Mouse (Mus musculus): ENCODE results near the gene Wnt3a. TPM values are rescaled to one million over a fixed set of nuclear protein-coding genes. Genes with fewer than 3 reads are reported as not detected.
A peak's percentile ranks its signal among the peaks of the same experiment; 100 is the strongest.

Wnt3a gene
- polyA plus RNA-seq, 1 experiment: not detected

DNA sequence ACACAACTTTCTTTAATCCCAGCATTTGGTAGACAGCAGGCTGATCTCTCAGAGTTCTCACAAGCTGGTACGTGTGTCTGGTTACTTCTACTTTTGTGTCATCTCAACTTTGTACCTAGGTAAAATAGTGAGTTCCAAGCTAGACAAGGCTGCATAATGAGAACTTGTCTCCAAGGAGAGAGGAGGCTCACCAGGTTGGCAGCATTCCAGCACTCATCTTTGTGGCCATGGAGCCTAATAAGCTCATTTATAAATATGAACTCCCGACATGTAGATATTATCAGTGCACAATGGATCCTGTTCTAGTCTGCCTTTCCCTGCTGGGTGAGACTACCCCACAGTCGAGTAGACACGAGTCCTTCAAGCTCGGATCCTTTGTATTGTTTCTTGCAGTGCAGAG is 81.0 kb downstream of the Wnt3a start:
- Histone ChIP-seq H3K4me1 (ENCODE audit: control insufficient read depth, insufficient read depth, insufficient read length, low read length) (peaks cover 10% of the 10 kb centered on the region), H3K4me3 (ENCODE audit: low read depth, low read length) (peak overlapping the region; percentile 89), H3K27ac (ENCODE audit: insufficient read depth, low read depth, low read length) (peak overlapping the region; percentile 41; the same call in 1 of the 2 replicates), H3K27me3 (ENCODE audit: control insufficient read depth, insufficient read depth, low read length) (no peaks in the 10 kb centered on the region), H3K36me3 (ENCODE audit: control insufficient read depth, insufficient read depth, low read length) (peaks cover 46% of the 10 kb centered on the region)
- no peak for TF ChIP-seq POLR2A (IDR thresholded peaks at IDR 0.05; ENCODE audit: low read depth, low read length)
- no peak for TF ChIP-seq CTCF (IDR thresholded peaks at IDR 0.05; ENCODE audit: extremely low read depth, insufficient read length, insufficient replicate concordance, low read depth, low read length)
- 54% methylated on average over 5 of the region's 5 CpGs for WGBS

DNA sequence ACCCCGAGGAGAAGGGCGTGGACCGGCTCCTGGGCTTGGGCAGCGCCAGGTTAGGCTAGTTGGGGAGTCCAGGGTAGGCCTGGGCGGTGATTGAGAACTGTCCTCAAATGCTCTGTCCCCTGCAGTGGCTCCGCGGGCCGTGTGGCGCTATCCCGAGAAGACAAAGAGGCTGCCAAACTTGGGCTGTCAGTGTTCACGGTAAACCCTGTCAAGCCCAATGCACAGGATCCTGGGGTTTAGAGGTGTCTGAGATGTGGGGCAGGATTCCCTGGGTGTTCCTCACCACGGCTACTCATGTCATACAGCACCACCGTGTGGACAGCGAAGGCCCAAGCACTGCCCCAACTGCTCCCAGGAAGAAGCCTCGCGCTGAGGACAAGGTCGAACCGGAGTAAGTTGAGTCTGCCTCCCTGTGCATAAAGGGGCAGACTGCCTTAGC is 81.5 kb downstream of the Wnt3a start:
- Histone ChIP-seq H3K27me3 (ENCODE audit: control insufficient read depth, insufficient read depth, low read length) (no peaks in the 10 kb centered on the region), H3K27ac (ENCODE audit: insufficient read depth, low read depth, low read length) (peak overlapping the region; percentile 71), H3K4me1 (ENCODE audit: control insufficient read depth, insufficient read depth, insufficient read length, low read length) (peaks cover 10% of the 10 kb centered on the region), H3K36me3 (ENCODE audit: control insufficient read depth, insufficient read depth, low read length) (peaks cover 50% of the 10 kb centered on the region), H3K4me3 (ENCODE audit: low read depth, low read length) (peak overlapping the region; percentile 89)
- 5% methylated on average over 18 of the region's 18 CpGs for WGBS
- peak; percentile 68; the same call in 1 of the 2 replicates for TF ChIP-seq CTCF (IDR thresholded peaks at IDR 0.05; ENCODE audit: extremely low read depth, insufficient read length, insufficient replicate concordance, low read depth, low read length)
- TF ChIP-seq POLR2A (IDR thresholded peaks at IDR 0.05; ENCODE audit: low read depth, low read length): 0 out of 2 replicates have a peak, but pooled peaks have one; percentile 22

DNA sequence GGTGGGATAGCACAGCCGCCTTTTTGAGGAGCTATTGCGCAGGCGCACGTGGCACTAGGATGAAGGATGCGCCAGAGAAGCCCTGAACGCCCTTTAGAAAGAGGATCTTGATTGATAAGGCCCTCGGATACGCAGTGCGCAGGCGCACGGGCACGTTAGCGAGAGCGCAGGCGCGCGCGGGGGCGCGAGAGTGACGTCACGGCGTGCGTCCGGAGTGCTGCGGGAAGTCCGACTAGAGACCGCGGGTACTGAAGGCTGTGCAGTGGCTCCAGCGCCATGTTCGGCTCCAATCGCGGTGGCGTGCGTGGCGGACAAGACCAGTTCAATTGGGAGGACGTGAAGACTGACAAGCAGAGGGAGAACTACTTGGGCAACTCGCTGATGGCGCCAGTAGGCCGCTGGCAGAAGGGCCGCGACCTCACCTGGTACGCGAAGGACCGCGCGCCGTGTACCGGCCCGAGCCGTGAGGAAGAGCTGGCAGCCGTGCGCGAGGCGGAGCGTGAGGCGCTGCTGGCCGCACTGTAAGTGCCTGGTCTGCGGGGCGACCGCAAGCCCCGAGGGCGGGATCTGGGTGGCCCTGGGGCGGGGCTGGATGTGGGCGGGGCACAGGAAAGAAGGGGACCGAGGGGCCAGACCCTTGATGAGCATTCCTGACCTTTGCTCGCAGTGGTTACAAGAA is 82.3 kb downstream of the Wnt3a start, which contains the start of gene 2310033P09Rik:
2310033P09Rik (plus strand) TSS at position 169 of the 679 bp plus-strand sequence.
- no peaks in the 10 kb centered on the region for H3K27me3 ChIP-seq (ENCODE audit: control insufficient read depth, insufficient read depth, low read length)
- WGBS: under 1% methylated on average over 67 of the region's 67 CpGs
- peaks cover 10% of the 10 kb centered on the region for H3K4me1 ChIP-seq (ENCODE audit: control insufficient read depth, insufficient read depth, insufficient read length, low read length)
- peak within 1 kb of the TSS; percentile 89 for H3K4me3 ChIP-seq (ENCODE audit: low read depth, low read length)
- TF ChIP-seq CTCF (IDR thresholded peaks at IDR 0.05; ENCODE audit: extremely low read depth, insufficient read length, insufficient replicate concordance, low read depth, low read length) (no peak), POLR2A (IDR thresholded peaks at IDR 0.05; ENCODE audit: low read depth, low read length) (peak; percentile 32; the same call in 1 of the 2 replicates)
- H3K36me3 ChIP-seq (ENCODE audit: control insufficient read depth, insufficient read depth, low read length): peaks cover 48% of the 10 kb centered on the region
- peak within 1 kb of the TSS; percentile 97 for H3K27ac ChIP-seq (ENCODE audit: insufficient read depth, low read depth, low read length)

DNA sequence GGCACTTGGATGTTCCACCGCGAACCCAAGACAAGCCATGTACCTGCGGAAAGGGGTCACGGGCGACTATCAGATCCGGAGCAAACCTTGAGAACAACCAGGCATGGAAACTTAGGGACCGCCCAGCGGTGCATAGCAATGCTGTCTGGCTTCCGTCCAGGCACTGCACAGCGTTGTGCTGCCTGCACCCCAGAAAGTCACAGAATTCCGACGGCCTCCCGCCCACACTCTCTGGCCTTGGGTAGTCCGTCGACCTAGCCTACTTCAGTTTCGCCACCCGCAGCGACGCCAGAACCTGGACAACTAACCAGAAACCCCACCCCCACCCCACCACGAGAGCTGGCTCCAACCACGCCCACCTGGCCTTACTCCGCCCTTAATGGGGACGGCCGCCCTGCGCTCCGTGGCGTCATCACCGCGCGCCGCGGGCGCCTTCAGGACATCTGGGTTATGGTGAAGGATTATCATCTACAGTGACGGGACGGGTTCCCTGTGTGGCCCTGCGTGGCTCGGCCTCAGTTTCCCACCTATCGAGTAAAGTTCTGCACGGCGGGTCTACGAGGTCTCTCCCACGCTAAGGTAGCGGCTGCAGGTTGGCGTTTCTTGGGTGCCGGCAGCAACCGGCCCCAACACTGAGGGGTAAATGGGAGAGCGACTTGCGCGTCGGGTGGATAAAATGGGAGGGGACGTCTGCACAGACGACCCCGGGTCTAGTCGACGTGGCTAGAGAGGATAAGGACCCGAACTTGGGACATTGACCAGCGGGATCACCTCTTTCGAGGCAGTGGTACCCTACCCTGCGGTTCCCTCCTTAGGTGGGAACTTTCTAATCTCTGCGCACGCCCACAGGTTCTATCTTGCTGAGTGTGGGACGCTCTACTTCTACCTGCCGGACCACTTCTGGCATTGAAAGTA is 88.2 kb downstream of the Wnt3a start, which contains the start of gene Mrpl55:
Mrpl55 (plus strand) TSS at position 406 of the 915 bp plus-strand sequence.
- TF ChIP-seq POLR2A (IDR thresholded peaks at IDR 0.05; ENCODE audit: low read depth, low read length): peak; percentile 73; the same call in 1 of the 2 replicates
- no peak for TF ChIP-seq CTCF (IDR thresholded peaks at IDR 0.05; ENCODE audit: extremely low read depth, insufficient read length, insufficient replicate concordance, low read depth, low read length)
- Histone ChIP-seq H3K4me3 (ENCODE audit: low read depth, low read length) (peak within 1 kb of the TSS; percentile 87), H3K4me1 (ENCODE audit: control insufficient read depth, insufficient read depth, insufficient read length, low read length) (peaks cover 8% of the 10 kb centered on the region; the same call in 1 of the 2 replicates), H3K36me3 (ENCODE audit: control insufficient read depth, insufficient read depth, low read length) (peaks cover 18% of the 10 kb centered on the region), H3K27me3 (ENCODE audit: control insufficient read depth, insufficient read depth, low read length) (no peaks in the 10 kb centered on the region), H3K27ac (ENCODE audit: insufficient read depth, low read depth, low read length) (peak within 1 kb of the TSS; percentile 74)
- WGBS: under 1% methylated on average over 63 of the region's 63 CpGs

DNA sequence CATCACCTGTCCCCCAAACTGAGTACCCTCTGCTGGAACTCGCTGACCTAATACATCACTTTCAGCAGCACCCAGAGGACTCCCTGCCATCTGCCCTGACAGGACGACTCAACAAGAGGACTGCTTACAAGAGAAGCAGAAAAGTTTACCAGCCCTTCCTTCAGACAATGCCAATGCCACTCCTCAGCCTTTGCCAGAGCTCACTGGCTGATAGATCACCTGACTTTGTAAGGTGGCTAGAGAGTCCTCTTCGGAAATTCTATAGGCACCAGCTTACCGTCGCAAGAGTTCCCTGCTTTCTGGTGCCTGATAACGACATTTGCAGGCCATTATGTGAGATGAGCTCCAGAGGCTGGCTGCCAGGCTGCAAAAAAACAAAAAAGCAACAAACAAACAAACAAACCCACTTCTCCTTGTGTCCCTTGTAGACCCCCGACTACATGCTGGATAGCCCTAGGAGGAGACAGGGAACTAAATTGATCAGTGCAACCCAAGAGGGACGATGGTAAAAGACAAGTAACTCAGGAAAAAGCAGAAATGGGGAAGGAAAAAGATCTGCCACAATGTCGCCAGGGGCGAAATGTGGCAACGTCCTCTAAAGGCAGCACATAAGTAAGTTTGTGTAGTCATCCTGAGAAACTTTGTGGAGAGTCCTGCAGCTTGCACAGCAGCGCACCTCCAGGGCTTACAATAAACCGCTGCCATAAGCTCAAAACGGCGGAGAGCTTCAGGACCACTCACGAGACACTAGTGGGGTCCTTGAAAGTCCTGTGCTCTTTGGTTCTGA is 89.1 kb downstream of the Wnt3a start:
- TF ChIP-seq CTCF (IDR thresholded peaks at IDR 0.05; ENCODE audit: extremely low read depth, insufficient read length, insufficient replicate concordance, low read depth, low read length): no peak
- no peak for TF ChIP-seq POLR2A (IDR thresholded peaks at IDR 0.05; ENCODE audit: low read depth, low read length)
- 20% methylated on average over 16 of the region's 16 CpGs for WGBS
- H3K36me3 ChIP-seq (ENCODE audit: control insufficient read depth, insufficient read depth, low read length): peaks cover 16% of the 10 kb centered on the region
- no peaks in the 10 kb centered on the region for H3K27me3 ChIP-seq (ENCODE audit: control insufficient read depth, insufficient read depth, low read length)
- peaks cover 8% of the 10 kb centered on the region; the same call in 1 of the 2 replicates for H3K4me1 ChIP-seq (ENCODE audit: control insufficient read depth, insufficient read depth, insufficient read length, low read length)
- peak overlapping the region; percentile 74; the same call in 1 of the 2 replicates for H3K27ac ChIP-seq (ENCODE audit: insufficient read depth, low read depth, low read length)
- peak overlapping the region; percentile 87 for H3K4me3 ChIP-seq (ENCODE audit: low read depth, low read length)

Other genes starting within 250 kb of the Wnt3a start
- 0.57 and 1.2 TPM in 2 replicates for gene Obscn, start 154.3 kb downstream of the Wnt3a start, polyA plus RNA-seq (2012; rRNA removed)
- 4.9 and 8.0 TPM in 2 replicates for gene Iba57, start 127.0 kb downstream of the Wnt3a start, polyA plus RNA-seq (2012; rRNA removed)
- gene Gjc2, start 107.5 kb downstream of the Wnt3a start, polyA plus RNA-seq (2012; rRNA removed): 4.6 TPM in 2 replicates
- 284 and 285 TPM in 2 replicates for gene Guk1, start 98.5 kb downstream of the Wnt3a start, polyA plus RNA-seq (2012; rRNA removed)
- gene Mrpl55, start 88.3 kb downstream of the Wnt3a start, polyA plus RNA-seq (2012; rRNA removed): 32.5 and 36.0 TPM in 2 replicates
- gene 2310033P09Rik, start 82.4 kb downstream of the Wnt3a start, polyA plus RNA-seq (2012; rRNA removed): 7.6 and 16.0 TPM in 2 replicates
- 472 and 885 TPM in 2 replicates for gene Arf1, start 62.5 kb downstream of the Wnt3a start, polyA plus RNA-seq (2012; rRNA removed)
- 1.1 and 1.2 TPM in 2 replicates for gene Wnt9a, start 16.2 kb upstream of the Wnt3a start, polyA plus RNA-seq (2012; rRNA removed)
- gene Prss38, start 84.9 kb upstream of the Wnt3a start, polyA plus RNA-seq (2012; rRNA removed): not detected in 2 replicates
- 1.9 and 2.4 TPM in 2 replicates for gene Jmjd4, start 159.3 kb upstream of the Wnt3a start, polyA plus RNA-seq (2012; rRNA removed)
- 9.8 and 14.6 TPM in 2 replicates for gene Snap47, start 160.4 kb upstream of the Wnt3a start, polyA plus RNA-seq (2012; rRNA removed)
- 0.08 TPM in 1 of 2 replicates, not detected in the other for gene Zfp867, start 181.7 kb upstream of the Wnt3a start, polyA plus RNA-seq (2012; rRNA removed)
- 3.7 and 5.8 TPM in 2 replicates for gene Zkscan17, start 236.0 kb upstream of the Wnt3a start, polyA plus RNA-seq (2012; rRNA removed)

All from small intestine, adult 2 months (tissue).